Mouse (Mus musculus) embryonic fibroblast, embryonic 13.5 days (primary cell): Measurements from ENCODE around the gene C130074G19Rik.

Source experiments
- CTCF ChIP-seq: IDR thresholded peaks from 2 replicates; pipeline ENCODE4 v1.5.1; 2011; ENCODE audit warnings: mild to moderate bottlenecking, control low read depth, low read length, moderate library complexity, borderline replicate concordance; ENCODE audit not compliant: insufficient read depth
- POLR2A ChIP-seq: IDR thresholded peaks from 2 replicates; pipeline ENCODE4 v1.6.1; 2011; ENCODE audit warnings: low read depth, mild to moderate bottlenecking, control low read depth, low read length, moderate library complexity

DNA sequence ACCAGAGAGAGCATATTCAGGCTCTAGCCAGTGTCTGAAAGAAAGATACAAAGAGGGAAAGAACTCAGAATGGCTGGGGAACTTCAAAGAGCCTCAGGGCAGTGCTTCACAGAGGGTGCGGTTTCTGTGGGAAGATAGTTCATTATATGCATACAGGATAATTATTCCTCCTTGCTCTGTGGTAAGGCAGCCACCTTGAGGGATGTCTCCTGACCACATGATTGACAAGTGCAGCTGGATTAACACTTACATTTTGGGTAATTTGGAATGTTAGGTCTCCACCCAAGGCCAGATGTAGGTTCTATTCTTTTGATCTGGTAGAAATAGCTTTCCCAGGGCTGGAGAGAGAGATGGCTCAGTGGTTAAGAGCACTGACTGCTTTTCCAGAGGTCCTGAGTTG lies 3.1 kb upstream of the C130074G19Rik start:
- TF ChIP-seq CTCF (no peak), POLR2A (no peak)
